Mouse (Mus musculus) cerebellum, adult 18-20 months (tissue): ENCODE data around the gene Tubgcp3.
"Not testable (repeated sequence)": the region's sequence is repeated elsewhere in the genome, so short reads cannot be mapped to it uniquely, and the experiment has no call there.

Experiments
- DNase-seq, 2 experiments: peaks; one replicate each; pipeline ENCODE4 v3.0.0; 2021

The Tubgcp3 gene

DNA sequence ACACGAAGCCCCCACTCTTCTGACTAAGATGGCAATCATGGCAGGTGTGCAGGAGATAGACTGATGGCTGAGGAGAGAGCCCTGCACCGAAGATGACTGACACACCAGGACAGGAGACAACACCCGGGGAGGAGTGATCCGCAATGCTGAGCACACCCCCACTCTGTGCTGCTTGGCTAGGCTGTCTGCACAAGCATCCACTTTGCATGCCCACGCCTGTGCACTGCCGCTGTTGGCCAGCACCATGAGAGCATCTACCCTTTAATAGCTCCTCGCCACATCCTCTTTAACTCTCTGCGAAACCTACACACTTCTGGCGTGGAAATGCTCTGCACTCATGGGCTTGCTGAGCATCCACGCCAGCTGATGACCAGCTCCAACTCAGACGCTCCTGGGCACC, 33.6 kb downstream of the Tubgcp3 start:
- no peak for DNase-seq

DNA sequence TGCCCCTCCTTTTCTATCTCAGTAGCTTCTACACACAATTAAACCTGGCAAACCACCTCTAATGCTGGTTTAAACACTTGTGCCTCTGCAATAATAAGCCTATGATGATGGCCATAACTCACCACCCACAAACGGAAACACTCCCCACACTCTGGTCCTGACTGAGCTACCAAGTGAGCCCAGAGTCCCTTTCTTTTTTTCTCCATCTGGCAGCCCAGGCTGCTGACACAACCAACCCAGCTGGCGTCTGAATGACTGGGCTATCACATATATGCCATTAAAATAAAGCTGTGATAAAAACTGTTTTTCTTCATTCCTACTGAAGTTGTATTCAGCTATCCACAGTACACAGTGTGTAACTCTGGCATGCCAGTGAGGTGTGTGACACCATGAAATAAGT, 36.7 kb downstream of the Tubgcp3 start:
- no peak for DNase-seq

DNA sequence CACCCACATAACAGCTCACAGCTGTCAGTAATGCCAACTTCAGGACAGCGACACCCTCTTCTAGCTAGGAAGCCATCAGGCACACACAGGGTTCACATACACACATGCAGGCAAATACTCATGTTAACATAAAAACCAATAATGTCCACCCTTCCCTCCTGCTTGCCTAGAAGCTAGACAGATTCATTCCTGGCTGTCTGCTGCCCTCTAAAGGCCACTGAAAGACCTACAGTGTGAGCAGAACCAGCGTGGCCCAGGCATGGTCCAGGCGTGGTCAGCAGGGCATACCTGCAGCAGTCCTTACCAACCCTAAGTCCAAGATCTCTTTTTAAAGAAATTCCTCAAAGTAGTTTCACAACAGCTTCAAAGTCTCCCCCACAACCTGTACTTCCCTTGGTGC, 43.0 kb downstream of the Tubgcp3 start:
- DNase-seq = peak; percentile 61 to 63

DNA sequence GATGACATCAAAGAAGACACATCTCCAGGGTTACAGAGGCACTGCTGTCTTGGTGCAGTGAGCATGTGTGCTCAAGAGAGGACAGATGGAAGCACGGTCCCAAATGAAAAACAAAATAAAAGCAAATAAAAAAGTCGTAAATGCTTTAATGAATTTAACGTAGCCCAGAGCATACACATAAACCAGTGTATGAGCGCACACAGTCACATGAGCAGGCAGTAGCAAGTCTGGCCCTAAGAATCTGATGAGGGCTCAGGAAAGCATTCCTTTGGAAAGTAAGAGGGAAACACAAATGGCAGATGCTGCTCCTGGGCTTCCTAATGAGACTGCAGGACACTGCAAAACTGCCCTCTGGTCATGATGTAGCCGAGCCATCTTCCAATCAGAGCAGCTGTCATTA, 46.2 kb downstream of the Tubgcp3 start:
- DNase-seq = no peak

DNA sequence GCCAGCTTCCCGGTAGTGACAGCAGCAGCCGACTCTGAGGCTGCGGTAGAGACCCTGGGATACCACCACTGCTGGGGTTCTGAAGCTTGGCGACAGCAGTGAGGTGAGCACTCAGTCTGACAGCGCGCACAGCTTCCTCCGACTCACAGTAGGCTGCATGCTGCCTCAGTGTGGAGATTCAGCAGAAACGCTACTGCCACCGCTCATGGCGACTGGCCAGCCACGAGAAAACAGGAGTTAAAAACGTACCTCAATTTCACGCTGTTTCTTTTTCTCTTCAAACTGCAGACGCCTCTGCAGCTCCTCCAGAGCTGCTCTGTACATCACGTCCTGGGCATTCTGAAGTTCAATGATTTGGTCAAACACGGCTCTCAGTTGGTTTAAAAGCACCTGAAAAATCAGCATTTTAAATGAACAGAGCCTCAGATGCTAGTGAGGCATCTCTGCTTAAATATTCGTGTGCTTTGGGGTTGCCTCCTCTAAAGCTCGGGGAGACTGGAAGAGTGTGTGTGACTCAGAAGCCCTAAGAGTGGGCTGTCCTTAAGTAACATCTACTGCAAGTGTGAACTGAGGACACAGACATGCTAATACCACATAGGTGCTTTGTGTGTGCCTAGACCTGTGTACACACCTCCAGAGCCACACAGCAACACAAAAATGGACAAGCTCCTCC, 50.4 kb downstream of the Tubgcp3 start:
- DNase-seq = no peak

DNA sequence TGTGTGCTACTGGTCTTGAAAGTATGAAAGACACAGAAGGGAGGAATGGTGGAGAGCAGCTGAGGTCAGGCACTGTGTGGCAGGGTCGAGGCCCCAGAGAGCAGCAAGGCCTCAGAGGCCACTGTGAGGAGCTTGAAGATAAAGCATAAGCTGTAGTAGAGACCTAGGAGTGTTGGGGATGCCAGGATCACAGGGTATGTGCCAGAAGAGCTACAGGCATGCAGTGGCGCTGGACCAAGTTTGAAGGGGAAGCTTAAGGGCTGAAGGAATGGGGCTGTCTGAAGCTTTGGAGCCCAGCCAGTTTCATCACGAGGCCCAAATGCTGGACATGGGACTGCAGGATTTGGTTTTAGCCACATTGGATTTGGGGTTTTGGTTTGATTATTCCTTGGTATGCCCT, 54.7 kb downstream of the Tubgcp3 start:
- DNase-seq = not testable (repeated sequence)

DNA sequence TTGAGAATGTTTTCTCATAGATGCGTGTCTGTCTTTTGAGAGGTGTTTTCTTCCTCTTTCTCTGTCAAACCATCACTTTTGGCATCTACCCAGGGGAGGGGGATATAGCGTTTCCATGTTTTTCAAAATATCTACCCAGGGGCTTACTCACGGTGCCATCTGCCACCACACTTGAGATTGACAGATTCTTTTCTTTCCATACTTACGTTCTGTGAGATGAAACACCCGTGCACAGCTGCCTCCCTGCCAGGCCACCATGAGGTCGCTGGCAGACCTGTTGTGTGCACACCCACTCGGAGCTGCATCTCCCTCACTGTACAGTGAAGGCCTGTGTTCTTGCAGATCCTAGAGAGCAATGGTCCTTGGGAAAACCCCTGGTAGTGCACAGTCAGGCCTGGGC, 58.8 kb downstream of the Tubgcp3 start:
- DNase-seq = no peak

DNA sequence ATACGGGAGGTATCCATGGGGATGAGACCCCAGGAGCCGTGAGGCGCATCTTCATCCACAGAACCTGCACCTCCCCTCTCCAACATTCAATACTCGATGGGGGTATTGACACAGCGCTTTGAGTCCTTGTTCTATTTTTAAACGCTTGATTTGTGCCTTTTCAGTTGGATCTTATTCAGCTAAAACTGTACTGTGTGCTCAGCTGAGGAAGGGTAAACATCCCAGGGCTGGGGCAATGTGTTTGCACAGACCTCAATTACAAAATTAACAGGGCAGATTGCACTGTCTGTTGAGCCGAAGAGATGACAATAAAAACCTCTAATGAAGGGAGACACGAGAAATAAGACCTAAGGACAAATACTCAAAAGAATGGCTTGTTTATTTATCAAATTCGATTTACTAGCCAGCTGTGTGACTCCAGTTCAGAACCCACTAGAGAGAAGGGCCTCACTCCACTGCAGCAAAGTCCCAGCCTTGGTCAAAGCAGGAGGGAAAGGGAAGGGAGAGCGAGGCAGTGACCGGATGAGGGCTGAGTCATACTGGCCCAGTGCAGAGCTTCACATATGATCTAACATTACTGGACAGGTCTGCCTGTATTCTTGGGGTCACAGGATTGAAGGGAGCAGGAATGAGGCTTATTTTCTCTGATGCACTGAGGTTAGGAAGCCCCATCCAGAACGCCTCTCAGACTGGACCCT, 62.1 kb downstream of the Tubgcp3 start:
- no peak for DNase-seq

DNA sequence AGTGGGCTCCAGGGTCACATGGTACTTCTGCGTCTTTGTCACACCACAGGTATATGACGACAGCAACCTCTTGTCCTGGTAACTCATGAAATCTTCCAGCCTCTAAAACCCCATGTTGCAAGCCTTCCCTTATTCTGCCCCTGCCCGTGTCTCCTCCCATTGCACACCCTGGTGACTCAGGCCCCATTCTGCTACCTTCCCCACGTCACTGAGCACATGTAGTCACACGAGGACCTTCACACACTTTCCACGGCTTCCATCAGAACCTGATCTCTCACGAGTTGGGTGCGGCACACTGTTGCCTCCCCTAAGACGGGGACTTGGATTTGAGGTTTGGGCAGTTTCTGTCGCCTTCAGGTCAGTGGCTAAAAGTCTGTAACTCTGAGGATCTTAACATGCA, 63.2 kb downstream of the Tubgcp3 start:
- no peak for DNase-seq

DNA sequence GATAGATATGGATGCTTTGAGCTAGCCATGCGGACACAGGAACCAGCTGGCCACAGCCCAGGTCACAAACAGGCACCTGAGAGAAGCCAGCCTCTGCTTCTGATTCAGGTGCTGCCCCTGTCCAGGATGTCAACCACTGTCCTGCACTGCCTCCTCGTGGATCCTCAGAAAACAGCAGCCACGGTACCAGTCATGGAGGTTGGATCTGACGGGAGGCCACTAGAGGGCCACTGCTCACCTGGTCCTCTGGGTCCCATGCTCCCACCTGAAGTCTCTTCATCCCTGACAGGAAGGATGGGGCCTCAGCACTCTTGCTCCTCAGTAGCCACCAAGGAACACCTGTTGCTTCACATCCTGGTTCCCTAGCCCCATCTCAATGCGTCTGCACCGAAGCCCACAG, 64.8 kb downstream of the Tubgcp3 start:
- peak; percentile 71 to 76 for DNase-seq

DNA sequence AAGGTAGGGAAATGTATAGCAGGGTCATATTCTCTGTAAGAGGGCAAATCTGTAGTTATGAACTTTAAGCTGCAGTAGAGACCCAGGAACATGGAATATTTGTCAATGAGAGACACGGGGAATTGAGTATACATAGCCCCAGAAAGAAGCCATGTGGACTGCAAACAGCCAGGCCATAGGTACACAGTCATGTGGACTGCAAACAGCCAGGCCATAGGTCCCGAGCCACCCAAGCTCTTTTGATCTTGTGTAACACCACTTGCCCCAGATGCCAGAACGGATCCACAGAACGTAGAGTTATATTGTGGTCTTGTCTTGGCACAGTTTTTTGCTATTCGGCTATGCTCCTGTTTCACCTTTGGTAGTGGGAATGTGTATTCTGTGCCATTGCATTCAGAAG, 88.3 kb downstream of the Tubgcp3 start:
- DNase-seq = no peak

DNA sequence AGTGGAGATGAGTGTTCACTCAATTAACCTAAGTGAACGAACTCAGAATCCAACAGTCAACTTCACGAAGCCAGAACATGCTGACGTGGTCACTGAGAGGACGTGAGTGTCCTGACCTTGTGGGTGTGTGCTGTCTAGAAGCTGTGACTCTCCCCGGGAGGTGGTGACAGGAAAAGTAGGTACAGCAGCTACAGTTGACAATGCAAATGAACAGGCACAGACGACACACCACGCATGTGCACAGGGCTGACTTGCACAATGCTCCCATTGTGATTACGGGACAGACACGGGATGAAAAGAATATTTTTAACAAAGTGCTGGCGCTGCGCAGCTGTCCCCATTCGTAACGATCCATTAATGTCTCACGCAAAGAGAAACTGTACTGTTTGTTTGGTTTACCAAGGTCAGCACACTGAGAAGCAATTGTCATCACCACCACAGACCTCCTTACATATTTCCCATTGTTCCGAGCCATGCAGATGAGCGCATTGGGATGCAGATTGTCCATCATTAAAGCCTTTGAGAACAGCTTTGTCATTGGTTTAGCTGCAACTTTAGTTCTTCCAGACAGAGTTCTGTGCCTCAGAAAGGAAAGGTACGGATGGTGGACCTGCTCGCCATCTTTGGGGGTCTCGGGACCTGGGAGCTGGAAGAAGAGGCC, 92.6 kb downstream of the Tubgcp3 start:
- DNase-seq = not testable (repeated sequence)

DNA sequence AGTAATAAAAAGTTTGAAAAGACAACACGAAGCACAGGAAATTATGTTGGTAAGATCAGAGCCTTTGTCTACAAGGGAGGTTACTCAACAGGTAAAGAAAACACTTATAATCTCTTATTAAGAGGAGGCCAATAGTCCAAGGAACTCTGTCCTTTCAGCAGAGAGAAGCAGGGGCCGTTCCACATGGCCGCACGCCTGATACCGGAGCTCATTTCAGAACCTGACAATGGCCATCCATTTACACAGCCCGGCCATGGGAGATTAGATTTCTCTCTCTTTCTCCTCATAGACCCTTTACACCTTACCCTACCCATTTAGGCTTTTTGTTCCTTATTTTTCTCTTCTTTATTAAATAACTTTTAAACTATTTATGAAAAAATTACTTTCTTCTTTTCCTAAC, 95.3 kb downstream of the Tubgcp3 start:
- no peak for DNase-seq

DNA sequence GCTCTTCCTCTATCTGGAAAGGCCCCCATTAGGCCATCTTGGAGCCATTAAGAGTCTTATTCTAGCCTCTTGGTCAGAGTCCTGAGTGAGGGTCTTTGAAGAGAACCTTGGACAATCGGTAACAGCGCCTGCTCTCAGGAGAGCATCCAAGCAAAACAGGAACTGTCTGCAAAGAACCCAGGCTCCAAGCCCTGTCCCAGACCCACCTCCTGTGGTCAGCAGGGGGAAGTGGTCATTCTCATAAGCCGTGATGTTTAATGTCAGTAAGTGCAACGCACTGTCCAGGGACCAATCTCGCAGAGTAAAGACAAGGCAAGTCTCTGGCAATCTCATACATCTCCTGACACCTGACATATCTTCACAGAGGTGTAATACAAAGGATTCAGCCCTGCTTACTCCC, 96.0 kb downstream of the Tubgcp3 start:
- no peak for DNase-seq

DNA sequence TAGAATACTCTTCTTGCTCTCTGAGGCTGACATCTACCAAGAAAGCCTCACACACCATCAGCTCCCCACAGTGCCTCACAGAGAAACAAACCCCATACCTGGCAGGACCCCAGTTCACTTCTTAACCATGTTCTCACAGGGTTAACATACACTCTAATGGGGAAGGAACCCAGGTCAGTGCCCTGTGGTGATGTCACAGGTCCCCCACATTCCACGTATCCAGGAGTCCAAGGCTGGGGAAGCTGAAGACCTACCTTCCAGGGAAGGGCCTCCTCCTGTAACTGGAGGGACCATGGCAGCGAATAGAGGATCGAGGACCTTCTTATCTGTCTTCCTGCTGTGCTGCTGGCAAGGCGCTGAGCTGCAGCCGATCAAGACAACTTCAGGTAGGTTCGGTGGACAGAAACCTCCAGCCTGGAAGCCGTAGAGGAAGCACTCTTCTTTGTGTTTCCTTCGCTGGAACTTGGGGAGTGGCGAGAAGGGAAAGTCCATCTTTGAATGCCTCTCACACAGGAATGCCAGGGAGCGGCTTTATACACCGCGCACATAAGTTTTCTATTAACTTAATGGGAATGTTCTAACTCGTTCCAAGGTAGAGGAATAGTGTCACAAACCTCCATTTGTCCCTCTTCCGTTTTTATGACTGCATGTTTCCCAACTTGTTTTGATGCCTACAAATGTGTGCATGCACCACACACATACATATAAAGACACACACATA, 99.1 kb downstream of the Tubgcp3 start, which contains the start of gene Spaca7:
Spaca7 (plus strand) TSS at position 216 of the 721 bp plus-strand sequence.
- no peak for DNase-seq

DNA sequence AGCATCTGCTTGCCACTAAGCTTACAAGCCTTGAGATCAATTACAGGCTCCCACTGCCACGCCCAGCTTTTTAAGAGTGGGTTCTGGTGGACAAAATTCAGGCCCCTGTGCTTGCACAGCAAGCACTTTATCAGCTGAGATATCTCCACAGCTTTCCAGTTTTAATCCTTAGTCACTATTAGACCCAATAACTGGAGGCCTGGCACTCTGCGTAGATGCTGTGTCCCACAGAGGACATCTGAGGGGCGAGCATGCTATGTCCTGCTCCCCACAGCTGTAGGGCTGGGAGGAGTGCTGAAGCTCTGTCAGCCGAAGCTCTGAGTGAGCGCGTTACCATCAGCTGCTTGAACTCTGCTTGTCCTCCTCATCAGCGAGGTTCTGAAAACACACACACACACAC, 105.5 kb downstream of the Tubgcp3 start:
- DNase-seq = no peak

DNA sequence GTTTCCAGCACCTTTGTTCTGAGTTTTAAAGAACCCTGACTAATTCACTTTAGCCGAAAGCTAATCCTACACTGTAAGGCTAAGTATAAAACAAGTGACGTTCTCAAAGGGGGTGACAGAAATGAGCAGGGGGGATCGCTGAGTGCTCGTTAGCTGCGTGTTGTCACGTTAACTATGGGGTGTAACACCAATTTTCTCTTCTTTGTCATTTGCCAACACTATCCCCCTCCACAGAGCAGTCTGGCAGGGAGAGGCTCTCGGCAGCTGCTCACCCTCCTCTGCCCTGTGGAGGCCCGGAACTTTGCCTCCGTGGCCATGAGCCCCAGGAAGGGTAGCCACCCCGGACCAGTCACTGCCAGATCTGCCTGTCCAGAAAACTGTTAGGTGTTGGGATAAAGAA, 106.6 kb downstream of the Tubgcp3 start:
- DNase-seq = no peak

DNA sequence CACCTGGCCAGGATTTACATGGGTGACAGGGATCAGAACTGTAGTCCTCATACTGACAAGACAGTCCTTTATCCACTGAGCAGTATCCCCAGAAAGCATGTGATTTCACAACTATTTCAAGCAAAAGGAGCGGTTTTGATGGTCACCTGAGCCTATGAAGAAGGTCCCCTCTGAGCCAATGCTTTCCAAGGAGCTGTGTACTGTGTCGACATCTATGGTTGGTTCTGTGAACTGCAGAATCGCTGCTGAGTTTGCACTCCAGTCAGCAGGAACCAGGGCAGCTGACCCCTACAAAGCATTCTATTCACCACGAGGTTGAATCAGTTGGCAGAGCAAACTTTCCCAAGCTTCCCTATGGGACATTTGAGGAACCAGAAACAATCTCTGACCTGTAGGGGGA, 107.7 kb downstream of the Tubgcp3 start:
- DNase-seq = peak; percentile 6 to 12
